Mouse (Mus musculus) neutrophil, adult 5-6 weeks (primary cell): ENCODE measurements around the gene Pigyl. TPM values are rescaled to one million over a fixed set of nuclear protein-coding genes. Genes with fewer than 3 reads are reported as not detected.

Experiments used
- ATAC-seq: fragments of 151-379, 151-347 bp; 2 replicates; pipeline ENCODE4 v1.8.0; 2017; ENCODE audit warnings: mild to moderate bottlenecking, moderate TSS enrichment; ENCODE audit not compliant: insufficient number of reproducible peaks, poor library complexity, low FRiP score, severe bottlenecking; ENCODE audit errors: extremely low read depth
- total RNA-seq: library from RNA; stranded (forward); fragments of 200-1000 nt; gene quantifications from 2 replicates; pipeline ENCODE4 v1.2.3, GENCODE M21; 2017

Gene Pigyl
- total RNA-seq, 1 experiment from 2014 or later: 16.6 TPM

- no peak for ATAC-seq
Measured at GRCm38 (mm10) chr9:22167751-22168150, 11.1 kb downstream of the Pigyl start.

- no peak for ATAC-seq
Measured at GRCm38 (mm10) chr9:22169327-22169726, 12.7 kb downstream of the Pigyl start.

GRCm38 (mm10) chr9:22172318-22172717 lies 15.7 kb downstream of the Pigyl start:
- ATAC-seq: no peak

- ATAC-seq: no peak
Measured at GRCm38 (mm10) chr9:22188025-22188611, 31.5 kb downstream of the Pigyl start, which contains the start of gene Zfp872. TSS of gene Zfp872 (plus strand) at chr9:22188090.

GRCm38 (mm10) chr9:22196412-22196811 lies 39.8 kb downstream of the Pigyl start:
- ATAC-seq: no peak

Other genes with a start within 250 kb of the Pigyl start
- 17.1 and 20.0 TPM in 2 replicates for gene Rab3d, start 238.7 kb upstream of the Pigyl start, total RNA-seq
- gene Ccdc159, start 229.4 kb upstream of the Pigyl start, total RNA-seq: not detected in 2 replicates
- 1.6 TPM in 1 of 2 replicates, not detected in the other for gene Tmem205, start 229.3 kb upstream of the Pigyl start, total RNA-seq
- 0.25 TPM in 1 of 2 replicates, not detected in the other for gene Plppr2, start 219.8 kb upstream of the Pigyl start, total RNA-seq
- 3.1 and 3.7 TPM in 2 replicates for gene Swsap1, start 201.1 kb upstream of the Pigyl start, total RNA-seq
- gene Epor, start 193.3 kb upstream of the Pigyl start, total RNA-seq: not detected in 2 replicates
- gene Rgl3, start 167.4 kb upstream of the Pigyl start, total RNA-seq: not detected in 2 replicates
- 0.49 TPM in 1 of 2 replicates, not detected in the other for gene Ccdc151, start 154.2 kb upstream of the Pigyl start, total RNA-seq
- 37.1 and 40.3 TPM in 2 replicates for gene Prkcsh, start 154.0 kb upstream of the Pigyl start, total RNA-seq
- not detected in 2 replicates for gene Elavl3, start 104.8 kb upstream of the Pigyl start, total RNA-seq
- not detected in 2 replicates for gene Gm49318, start 85.6 kb upstream of the Pigyl start, total RNA-seq
- gene Zfp653, start 85.5 kb upstream of the Pigyl start, total RNA-seq: 13.5 and 18.5 TPM in 2 replicates
- 10.1 and 14.0 TPM in 2 replicates for gene Ecsit, start 71.4 kb upstream of the Pigyl start, total RNA-seq
- not detected in 2 replicates for gene Cnn1, start 57.6 kb upstream of the Pigyl start, total RNA-seq
- gene Elof1, start 39.7 kb upstream of the Pigyl start, total RNA-seq: 27.4 and 27.9 TPM in 2 replicates
- gene Acp5, start 21.1 kb upstream of the Pigyl start, total RNA-seq: 70.6 and 71.3 TPM in 2 replicates
- gene Zfp872, start 31.2 kb downstream of the Pigyl start, total RNA-seq: not detected in 2 replicates
- gene Zfp809, start 68.9 kb downstream of the Pigyl start, total RNA-seq: 49.2 and 51.3 TPM in 2 replicates
- gene Zfp599, start 103.0 kb downstream of the Pigyl start, total RNA-seq: 1.6 and 1.7 TPM in 2 replicates
- gene Zfp810, start 150.8 kb downstream of the Pigyl start, total RNA-seq: 13.9 and 20.4 TPM in 2 replicates
- gene Anln, start 232.3 kb downstream of the Pigyl start, total RNA-seq: 2.2 and 5.0 TPM in 2 replicates